Mouse (Mus musculus) spleen, postnatal 36 days (tissue): Measurements from ENCODE around the gene Pi16.
"Not testable (repeated sequence)": the region's sequence is repeated elsewhere in the genome, so short reads cannot be mapped to it uniquely, and the experiment has no call there.

Experiments used
- DNase-seq, 2 experiments: peaks; one replicate each; pipeline ENCODE4 v3.0.0; 2022; ENCODE audit warnings: low spot score in 2 of 2, mixed read lengths in 1 of 2

The Pi16 gene

DNA sequence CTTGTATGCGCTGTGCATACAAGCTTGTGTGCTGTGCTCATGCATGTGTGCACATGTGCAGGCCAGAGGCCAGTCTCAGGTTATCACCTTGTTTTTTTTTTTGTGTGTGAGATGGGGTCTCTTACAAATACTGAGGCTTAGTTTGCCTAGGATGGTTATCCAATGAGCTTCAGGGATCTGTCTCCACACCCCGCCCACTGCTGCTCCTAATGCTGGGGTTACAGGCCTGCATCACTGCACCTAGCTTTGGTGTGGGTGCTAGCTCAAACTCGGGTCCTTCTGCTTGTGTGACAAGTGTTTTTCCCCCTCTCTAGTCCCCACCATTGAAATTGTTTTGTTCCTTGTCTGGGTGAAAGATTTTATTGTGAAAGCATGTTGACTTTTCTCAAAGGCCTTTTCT, 12.7 kb downstream of the Pi16 start:
- no peak for DNase-seq

DNA sequence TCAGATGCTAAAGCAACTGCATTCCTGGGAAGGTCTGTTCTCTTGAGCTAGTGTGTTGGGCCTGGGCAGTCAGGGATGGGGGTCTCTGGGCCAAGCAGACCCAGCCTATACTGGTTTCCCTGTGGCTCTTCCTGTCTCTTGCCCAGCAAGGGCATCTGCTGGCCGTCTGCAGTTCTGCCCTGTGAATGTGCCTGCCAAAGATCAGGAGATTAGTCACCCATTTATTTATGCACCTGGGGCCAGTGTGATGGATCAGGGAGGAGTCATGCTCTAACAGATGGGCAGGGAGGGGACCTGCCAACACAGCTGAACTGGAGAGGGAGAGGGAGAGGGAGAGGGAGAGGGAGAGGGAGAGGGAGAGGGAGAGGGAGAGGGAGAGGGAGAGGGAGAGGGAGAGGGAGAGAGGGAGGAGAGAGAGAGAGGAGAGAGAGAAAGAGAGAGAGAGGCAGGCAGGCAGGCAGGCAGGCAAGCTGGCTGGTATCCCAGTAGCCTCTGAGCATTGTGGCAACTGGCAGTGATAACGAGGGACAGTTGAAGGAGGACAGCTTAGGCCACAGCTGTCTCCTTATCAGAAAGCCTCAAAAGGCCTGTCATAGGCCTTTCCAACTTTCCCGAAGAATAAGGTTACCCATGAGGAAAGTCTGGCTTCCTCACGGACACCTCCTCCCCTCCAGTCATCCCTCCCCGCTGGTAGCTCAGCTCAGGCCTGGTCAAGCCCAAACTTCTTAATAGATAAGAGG, 13.4 kb downstream of the Pi16 start:
- no peak for DNase-seq

DNA sequence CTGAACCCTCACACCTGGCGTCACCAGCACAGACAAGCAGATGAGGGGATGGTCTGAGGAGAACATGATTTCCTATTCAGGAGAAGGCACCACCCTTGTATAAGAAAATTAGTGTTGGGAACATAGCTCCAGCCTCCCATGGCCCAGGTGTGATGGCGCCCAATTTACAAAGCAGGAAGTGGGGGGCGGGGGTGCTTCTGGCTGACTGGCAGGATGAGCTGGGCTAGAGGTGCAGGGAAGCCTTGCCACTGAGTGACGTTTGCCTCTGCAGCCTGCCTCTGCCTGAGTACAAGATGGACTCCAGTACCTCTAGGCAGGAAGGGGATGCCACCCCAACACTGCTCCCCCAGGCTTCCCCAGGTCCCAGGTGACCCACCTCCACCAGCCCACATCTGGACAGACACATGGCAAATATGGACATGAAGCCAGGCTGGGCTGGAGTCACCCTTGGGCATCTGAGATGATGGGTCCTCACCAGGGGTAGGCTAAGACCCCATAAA, 14.8 kb downstream of the Pi16 start:
- no peak for DNase-seq

DNA sequence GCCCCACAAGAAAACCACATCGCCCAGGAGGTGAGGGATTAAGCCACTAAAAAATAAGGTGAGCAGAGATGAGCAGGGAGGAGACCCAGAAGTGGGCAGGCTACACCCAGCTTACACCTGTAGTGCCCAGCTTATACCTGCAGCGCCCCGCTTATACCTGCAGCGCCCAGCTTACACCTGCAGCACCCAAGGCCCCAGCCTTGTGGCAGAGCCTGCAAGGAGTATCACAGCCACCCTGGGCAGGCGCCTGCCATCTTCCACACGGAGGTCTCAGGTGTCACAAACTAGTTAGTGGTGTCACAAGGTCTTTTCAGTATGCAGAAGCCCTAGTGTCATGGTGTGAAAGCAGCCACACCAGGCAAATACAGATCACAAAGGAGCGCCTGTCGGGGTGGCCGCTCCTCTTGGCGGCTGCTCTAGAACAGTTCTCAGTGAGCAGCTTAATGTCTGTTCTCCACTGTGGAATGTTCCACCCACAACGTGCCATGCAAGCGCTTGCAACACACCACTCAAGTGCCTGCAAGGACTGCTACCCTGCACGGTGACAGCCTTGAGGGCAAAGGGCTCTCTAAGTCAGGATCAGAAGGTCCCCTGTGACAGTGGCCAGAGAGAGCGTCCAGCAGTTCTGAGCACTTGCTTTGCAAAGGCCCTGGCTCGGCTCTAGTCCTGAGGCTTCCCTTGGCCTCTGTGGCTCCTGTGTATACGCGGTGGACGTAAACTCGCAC, 18.9 kb downstream of the Pi16 start:
- no peak for DNase-seq

DNA sequence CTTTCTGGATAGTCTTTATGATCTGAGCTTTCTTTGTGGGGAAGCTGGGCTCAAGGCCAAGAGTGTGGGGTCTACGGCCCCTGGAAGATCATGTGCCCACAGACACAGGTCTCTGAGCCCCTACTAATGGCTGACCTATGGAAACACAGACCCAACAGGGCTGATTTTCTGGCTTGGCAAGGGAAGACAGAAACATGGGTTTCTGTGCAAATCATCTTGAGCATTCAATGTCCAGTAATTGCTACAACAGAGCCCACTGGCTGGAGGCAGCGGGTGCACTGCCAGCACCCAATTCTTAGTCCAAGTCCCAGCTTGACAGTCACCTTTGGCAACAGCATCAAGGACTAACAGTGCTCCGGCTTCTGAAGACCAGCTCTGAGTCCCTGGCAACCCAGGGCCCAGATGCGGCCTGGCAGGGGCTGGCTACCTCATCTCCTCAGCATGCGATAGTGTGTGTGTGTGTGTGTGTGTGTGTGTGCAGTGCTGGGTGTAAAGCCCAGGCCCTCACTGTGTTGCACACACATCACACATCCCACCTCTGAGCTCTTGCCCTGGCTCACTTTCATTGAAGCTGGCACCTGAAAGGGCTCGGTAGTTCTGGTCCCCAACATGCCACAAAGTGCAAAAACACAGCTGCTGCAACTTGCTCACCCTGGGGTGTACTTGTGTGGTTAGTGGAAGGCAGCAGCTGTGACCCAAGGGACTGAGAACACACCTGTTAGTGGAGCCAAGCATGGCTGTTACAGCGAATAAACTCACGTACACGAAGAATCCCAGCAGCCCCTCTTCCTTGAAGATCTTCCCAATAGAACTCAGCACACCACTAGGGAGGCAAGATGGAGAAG, 20.7 kb downstream of the Pi16 start:
- peak; percentile 50 to 51 for DNase-seq

DNA sequence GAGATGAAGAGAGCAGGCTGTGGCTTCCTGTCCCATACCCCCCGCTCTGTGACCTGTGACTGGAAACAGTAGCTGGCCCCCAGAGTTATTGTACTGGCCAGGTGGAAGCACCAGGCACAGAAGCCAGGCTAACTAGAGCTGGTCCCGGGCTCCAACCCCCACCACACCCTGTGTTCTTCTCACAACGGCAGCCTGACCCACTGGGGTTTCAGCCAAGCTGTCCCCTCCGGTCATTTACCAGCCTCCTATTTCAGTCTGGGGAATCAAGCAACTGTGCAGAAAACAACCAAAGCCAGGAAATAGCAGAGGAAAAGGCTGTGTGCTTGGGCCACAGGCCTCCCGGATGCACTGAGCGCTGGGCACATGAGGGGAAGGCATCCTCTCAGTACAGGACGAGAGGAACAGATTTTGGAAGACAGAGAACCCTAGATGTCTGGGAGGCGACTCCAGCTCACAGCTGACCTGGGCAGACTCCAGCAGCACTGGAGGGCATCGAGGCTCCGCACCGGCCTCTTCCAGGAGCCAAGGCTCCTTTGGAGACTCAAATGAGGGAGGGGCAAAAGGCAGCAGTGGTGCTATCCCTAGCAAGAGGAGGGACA, 21.8 kb downstream of the Pi16 start:
- no peak for DNase-seq

DNA sequence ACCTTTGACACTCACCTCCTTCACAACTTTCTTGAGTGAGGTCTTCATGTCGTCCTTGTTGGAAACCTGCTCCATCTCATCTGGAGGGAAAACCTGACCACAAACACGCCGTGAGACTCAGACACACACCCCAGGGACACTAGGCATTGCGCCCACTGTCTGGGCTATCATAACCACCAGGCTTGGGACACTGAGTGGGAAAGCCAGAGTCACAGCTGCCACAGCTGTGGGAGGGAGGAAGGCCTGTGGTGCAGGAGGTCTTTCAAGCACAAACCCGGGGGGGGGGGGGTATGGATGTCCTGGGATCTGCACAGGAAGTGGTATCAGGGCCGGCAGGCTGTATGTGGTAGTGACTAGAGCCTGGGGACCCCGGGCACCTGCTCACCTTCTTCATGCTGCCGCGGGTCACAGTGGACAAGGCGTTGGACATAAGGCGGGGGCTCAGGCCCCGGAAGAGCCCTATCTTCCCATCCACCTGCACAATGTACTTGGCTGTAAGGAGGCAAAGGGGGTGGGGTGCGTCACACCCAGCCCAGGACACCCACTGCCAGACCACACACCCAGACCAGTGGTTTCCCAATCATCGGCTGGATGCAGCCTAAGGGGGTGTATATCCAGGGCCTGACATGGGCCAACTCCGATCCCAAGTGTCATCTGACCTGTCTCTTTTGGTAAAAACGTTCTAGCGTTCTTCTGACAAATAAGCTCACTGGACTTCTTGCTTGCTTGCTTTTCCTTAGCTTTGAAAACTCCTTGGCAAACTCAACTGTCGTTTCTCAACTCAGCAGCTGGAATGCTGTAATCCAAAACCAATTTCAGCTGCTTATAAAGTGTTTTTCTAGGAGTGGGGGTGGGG, 23.2 kb downstream of the Pi16 start:
- DNase-seq: no peak

DNA sequence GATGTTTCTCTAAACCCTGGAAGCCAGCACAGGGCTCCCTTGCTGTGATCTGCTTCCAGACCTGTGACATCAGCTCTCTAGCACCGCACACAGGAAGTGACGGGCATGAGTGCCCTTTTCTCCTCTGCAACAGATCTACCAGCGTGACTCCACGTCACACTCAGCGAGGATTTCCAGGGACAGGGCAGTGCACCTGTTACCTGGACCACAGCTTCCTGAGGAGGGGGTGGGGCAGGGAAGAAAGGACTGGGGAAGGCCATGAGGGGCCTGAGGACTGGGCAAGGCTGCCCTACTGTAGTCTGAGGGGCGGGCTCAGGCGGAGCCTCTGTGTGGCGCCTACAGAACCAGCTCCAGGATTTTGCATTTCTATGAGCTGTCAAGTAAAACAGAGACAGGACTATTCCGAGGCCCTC, 24.1 kb downstream of the Pi16 start:
- peak in 1 of 2 experiments; percentile 31 for DNase-seq

DNA sequence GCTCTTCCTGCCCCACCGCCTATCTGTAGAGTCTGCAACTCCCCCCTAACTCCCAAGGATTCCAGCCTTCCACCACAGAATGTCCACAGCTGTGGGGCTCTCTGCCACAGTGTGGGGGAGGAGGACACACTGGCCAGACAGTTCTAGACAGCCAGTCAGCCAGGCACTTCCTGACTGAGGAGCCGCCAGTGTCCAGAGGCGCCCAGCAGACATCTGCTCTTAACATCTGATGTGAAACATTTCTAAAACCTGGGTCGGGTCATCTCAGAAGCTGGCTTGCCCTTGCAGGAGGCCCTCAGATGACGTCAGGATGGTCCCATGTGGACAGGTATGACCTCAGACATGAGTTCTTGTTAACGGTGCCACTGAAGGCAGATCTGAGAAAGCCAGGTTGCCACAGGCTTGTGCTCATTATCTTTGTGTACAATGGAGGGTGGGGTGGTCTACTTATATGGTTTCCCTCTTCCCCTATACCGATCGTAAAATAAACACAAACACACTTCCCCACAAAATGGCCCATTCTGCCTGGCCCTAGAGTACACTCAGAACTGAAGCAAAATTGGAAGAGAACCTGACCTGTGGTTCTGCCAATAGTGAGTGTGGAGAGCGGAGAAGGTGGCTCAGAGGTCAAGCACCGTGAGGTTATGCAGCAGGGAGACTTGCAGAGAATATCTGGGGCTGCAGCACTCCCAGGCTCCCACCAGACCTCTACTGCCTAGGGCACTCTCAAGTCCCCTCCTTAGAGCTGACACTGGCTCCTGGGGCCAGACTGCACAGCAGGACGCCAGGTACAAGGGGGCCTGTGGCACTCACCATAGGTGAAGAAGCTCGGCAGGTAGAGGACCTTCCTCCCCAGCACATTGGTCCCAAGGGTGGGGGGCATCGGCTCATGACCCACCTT, 24.8 kb downstream of the Pi16 start:
- no peak for DNase-seq

DNA sequence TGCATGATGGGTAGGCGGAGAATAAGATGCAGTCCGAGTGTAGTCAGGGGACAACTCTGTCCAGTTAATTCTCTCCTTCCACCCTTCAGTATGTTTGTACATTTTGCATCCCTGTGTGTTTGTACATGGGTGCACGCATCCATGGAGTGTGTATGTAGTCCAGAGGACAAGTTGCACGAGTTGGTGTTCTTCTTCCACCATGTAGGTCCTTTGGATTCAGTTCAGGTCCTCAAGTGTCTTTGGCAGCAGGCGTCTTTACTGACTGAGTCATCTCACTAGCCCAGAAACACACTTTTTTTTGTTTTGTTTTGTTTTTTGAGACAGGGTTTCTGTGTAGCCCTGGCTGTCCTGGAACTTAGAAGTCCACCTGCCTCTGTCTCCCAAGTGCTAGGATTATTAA, 25.8 kb downstream of the Pi16 start:
- DNase-seq: no peak

DNA sequence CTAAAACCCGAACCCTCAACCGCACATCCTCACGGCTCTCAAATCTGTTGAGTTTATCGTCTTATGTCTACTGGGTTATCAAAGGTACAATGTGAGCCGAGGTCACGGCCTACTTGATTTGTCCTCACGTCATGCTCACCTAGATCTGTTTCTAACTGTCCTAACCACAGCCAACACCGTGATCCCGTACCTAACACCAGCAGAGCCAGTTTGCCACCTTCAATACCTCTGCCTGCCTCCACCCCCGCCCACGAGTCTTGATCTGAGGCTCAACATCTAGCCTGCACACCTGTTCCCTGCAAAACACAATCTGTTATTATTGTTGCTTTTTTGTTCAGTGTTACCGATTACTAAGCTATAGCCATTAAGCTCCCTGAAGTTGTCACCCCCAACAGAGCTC, 27.8 kb downstream of the Pi16 start:
- DNase-seq: no peak

DNA sequence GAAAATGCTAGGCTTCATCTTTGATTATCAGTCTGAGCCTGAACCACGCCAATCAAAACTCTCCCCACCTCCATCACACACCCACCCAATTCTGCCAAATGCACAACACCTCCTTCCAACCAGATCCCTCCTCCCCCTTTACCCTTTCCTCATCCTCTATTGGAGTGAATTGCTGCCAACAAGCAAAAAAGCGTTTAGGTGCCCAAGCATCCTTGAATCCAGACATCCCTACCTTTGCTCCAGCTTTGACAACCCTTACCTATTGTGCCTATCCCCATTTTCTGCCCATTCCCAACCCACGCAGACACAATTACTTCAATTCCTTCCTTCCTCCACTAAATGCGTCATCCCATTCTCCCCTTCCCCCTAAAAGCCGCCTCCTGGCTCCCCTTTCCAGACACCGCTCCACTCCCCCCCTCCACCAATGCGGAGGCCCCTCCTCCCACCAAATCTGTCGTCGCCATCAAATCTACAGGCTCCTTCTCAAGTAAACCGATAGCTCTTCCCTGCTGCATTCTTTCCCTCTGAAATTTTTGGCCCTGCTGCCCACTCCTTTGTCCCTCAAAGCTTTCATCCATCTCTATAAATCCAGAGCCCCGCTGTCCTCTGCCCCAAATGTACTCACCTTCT, 29.1 kb downstream of the Pi16 start:
- DNase-seq: no peak

DNA sequence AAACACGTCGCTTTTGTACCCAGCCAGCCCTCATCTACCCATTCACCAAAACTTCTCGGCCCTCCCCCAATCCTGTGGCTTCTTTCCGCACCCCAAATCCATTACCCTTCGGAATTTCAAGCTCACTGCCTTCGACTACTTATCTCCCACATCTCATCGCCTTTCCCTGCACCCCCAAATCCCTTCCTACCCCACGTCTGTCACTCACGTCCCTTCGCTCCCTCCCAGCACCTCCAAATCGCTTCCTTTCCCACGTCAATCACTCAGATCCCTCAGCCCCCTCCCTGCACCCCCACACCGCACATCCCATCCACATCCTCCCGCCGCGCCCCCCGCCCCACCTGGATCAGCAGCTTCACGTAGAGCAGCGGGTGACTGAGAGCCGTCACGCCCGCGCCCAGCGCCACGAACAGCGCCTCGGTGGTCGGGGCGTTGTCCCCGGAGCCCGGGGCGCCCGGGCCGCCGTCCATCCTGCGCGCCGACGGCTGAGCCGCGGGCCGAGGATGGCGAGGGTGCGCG, 29.7 kb downstream of the Pi16 start:
- DNase-seq: no peak

DNA sequence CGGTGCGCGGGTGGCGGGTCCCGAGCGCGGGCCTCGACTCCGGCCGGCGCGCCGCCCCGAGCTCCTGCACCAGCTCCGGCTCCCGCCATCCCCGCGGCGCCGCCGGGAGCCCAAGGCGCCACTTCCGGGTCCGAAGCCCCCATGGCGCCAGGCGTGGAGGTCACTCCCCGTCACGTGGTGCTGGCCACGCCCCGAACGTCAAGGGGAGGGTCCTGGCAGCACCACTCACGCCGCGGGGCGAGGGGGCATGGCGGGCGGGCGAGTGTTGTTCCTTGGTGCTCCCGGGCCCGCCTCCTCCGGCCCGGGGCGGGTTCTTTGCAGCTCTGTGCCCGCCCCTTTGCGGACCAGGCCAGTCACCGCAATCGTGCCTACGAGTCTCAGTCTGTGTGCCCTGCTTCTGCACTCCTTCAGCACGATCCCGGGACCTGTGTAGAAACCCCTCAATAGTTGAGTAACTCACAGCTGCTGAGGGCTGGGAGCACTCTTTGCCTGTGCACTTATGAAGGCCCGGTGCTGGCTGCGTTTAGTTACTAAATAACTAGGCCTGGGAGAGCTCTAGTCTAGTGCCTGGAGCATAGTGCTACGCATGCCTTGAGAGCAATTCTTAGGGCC, 30.3 kb downstream of the Pi16 start, which contains the start of gene Mtch1:
TSS of gene Mtch1 (minus strand) at position 290 of the 612 bp plus-strand sequence.
- peak; percentile 99 to 100 for DNase-seq

DNA sequence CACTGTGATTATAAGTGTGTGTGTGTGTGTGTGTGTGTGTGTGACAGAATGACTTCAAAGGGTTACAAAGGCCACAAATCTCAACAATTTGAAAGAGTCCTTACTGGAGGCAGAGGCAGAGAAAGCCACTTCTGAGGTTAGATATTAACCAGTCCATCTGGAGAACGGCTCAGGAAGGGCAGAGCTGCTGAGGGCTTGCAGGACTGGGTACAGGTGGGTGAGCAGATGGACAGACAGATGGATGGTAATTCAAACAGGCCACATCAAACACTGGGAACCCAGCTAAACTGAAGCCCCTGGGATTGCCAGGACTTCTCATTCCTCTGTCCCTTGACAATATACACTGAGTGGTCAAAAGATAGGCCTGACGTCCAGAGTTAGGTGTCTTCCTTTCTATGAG, 31.5 kb downstream of the Pi16 start:
- no peak for DNase-seq

DNA sequence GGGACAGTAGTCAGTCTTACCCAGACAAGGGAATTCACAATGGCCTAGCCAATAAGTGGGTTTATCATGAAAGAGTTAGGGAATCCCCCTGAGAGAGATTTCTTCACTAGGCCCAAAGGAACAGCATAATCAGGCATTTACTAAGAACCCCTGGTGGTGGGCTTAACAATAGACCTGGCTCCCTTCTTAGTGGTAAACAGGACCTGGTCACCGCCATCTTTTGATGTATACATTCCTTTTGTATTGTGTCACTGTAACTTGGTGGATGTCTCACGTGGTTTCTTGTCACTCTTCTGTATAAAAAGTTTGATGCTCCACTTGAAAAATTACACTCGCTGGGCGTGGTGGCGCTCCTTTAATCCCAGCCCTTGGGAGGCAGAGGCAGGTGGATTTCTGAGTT, 33.6 kb downstream of the Pi16 start:
- DNase-seq: not testable (repeated sequence)

DNA sequence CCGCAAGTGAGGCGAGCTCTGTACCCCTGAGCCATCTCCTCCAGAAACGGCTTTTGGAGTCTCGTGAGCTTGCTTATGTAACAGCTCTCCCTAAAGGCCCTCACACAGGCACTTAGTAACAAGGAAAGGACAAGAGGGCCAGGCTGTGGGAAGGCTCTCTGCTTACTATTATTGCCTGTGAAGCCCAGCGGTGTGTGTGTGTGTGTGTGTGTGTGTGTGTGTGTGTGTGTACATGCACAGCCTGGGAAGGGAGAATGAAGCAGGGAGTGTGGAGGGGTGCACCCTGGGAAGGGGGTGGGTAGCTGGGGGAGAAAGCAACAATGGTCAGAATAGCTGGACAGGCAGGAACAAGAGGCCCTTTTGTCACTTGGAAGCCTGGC, 38.0 kb downstream of the Pi16 start:
- DNase-seq: no peak

DNA sequence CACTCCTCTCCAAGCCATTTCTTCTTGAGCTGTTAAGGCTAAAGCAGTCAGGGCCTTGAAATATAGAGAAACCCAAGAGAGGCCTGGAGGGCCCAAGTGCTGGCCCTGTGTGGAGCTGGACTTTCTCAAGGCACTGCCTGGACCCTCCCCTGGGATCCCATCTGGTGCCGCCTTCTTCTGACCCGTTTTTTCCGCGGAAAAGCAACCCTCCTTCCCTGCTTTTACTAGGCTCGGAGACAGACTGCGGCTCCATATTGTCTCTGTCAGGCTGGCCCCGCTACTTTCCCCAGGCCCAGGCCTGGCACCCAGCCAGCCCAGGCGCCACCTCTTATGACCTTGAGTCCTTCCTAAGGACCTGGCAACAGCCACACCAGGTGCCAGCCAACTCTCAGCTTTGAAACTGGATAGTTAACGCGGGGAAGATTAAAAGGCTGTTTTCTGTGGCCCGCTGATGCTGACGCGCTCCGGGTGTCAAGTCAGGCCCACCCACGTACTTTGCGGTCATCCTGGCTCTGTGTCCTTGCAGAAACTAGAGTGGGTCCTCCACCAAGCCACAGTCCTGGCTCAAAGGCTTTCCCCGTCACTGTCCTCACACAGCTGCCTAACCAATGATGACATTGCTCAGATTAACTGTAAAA, 38.5 kb downstream of the Pi16 start:
- DNase-seq: no peak
